ENCODE assay signal across 8 mouse cellular contexts in genomic region chr9:36916362-36916761, GRCm38 (mm10).
DNase-seq lines count a peak whose midpoint lies in the region; ATAC-seq and TF ChIP-seq lines count a peak whose summit lies in the region.

No protein-coding gene starts in this region.

- no peak overlapping the region for H3K27ac ChIP-seq in ES-Bruce4 (ENCODE audit: insufficient read depth, low read length)
- no peak overlapping the region for H3K27ac ChIP-seq in forebrain, embryonic 15.5 days (replicated peaks)
- no peak overlapping the region; the same call in 1 of the 2 replicates for H3K27ac ChIP-seq in olfactory bulb, adult 2 months (ENCODE audit: insufficient read depth, low read depth, low read length)

- no peak overlapping the region for H3K4me3 ChIP-seq in ES-Bruce4 (ENCODE audit: low read depth, low read length)
- H3K4me3 ChIP-seq in forebrain, embryonic 15.5 days: no peak overlapping the region
- H3K4me3 ChIP-seq in lung, adult 2 months (replicated peaks; ENCODE audit: extremely low read depth, low read depth, low read length): no peak overlapping the region
- no peak overlapping the region for H3K4me3 ChIP-seq in olfactory bulb, adult 2 months (ENCODE audit: insufficient read depth, low read depth, low read length)

- TF ChIP-seq CTCF in ES-Bruce4 (IDR thresholded peaks at IDR 0.05; ENCODE audit: low read depth, low read length): peak; percentile 95
- peak; percentile 95 for TF ChIP-seq CTCF in lung, adult 2 months (IDR thresholded peaks at IDR 0.05; ENCODE audit: insufficient read depth, low read length)
- TF ChIP-seq CTCF in olfactory bulb, adult 2 months (IDR thresholded peaks at IDR 0.05; ENCODE audit: insufficient read depth, low read depth, low read length): peak; percentile 84

- H3K4me2 ChIP-seq in forebrain, embryonic 15.5 days (replicated peaks): no peak overlapping the region

- peak; percentile 79 to 84 for DNase-seq in heart, postnatal 14 days
- DNase-seq in kidney, postnatal 4 days: peak; percentile 87 to 89
- DNase-seq in lung, adult 2 months: peak; percentile 67
- DNase-seq in thymus, postnatal 10 days (ENCODE audit: low spot score in 2 of 2): peak; percentile 8 to 41

- H3K36me3 ChIP-seq in ES-Bruce4 (ENCODE audit: control insufficient read depth, insufficient read depth, low read length, poor library complexity, severe bottlenecking): no peaks in the 10 kb centered on the region
- H3K36me3 ChIP-seq in forebrain, embryonic 15.5 days: no peaks in the 10 kb centered on the region

- whole genome bisulfite sequencing in forebrain, embryonic 15.5 days: 2% methylated on average over 6 of the region's 6 CpGs
- WGBS in lung, adult 2 months: 3% methylated on average over 6 of the region's 6 CpGs
- 7% methylated on average over 6 of the region's 6 CpGs for WGBS in olfactory bulb, adult 2 months

- intact Hi-C loops in heart, postnatal 14 days (cut with DNase I): loop anchor here (2.0 to 5.0 kb wide), 3 partner anchors 52 to 314 kb away; partner anchors contain the start of gene Pknox2

- TF ChIP-seq POLR2A in ES-Bruce4 (IDR thresholded peaks at IDR 0.05; ENCODE audit: insufficient read depth, low read length): no peak
- no peak for TF ChIP-seq POLR2A in lung, adult 2 months (IDR thresholded peaks at IDR 0.05; ENCODE audit: borderline replicate concordance, extremely low read depth, low read depth, low read length)
- TF ChIP-seq POLR2A in olfactory bulb, adult 2 months (IDR thresholded peaks at IDR 0.05; ENCODE audit: insufficient read depth, low read depth, low read length): no peak

- peaks cover 4% of the 10 kb centered on the region for H3K4me1 ChIP-seq in ES-Bruce4 (ENCODE audit: control insufficient read depth, insufficient read depth, low read length)
- peaks cover 8% of the 10 kb centered on the region; the same call in 1 of the 2 replicates for H3K4me1 ChIP-seq in forebrain, embryonic 15.5 days
- H3K4me1 ChIP-seq in lung, adult 2 months (ENCODE audit: control insufficient read depth, insufficient read depth, low read length): 0 out of 2 replicates have a peak, but pooled peaks cover 3% of the 10 kb centered on the region
- peaks cover 24% of the 10 kb centered on the region for H3K4me1 ChIP-seq in olfactory bulb, adult 2 months (ENCODE audit: control insufficient read depth, insufficient read depth, low read length)

- no peak overlapping the region for H3K9ac ChIP-seq in ES-Bruce4 (ENCODE audit: low read depth, poor library complexity, severe bottlenecking)
- H3K9ac ChIP-seq in forebrain, embryonic 15.5 days (replicated peaks): no peak overlapping the region

- no peaks in the 10 kb centered on the region for H3K9me3 ChIP-seq in ES-Bruce4 (replicated peaks; ENCODE audit: control insufficient read depth, insufficient read depth, low read length, poor library complexity, severe bottlenecking)
- H3K9me3 ChIP-seq in forebrain, embryonic 15.5 days: no peaks in the 10 kb centered on the region

- no peak for TF ChIP-seq EP300 in ES-Bruce4 (IDR thresholded peaks at IDR 0.05; ENCODE audit: insufficient read depth, low read depth, low read length)

- peak; percentile 85 for ATAC-seq in cerebellum, adult (ENCODE audit: insufficient number of reproducible peaks, low FRiP score, low TSS enrichment)
- ATAC-seq in forebrain, embryonic 15.5 days (replicated peaks): peak; percentile 74

- H3K27me3 ChIP-seq in ES-Bruce4 (ENCODE audit: control insufficient read depth, insufficient read depth, low read length, poor library complexity, severe bottlenecking): no peaks in the 10 kb centered on the region
- no peaks in the 10 kb centered on the region for H3K27me3 ChIP-seq in forebrain, embryonic 15.5 days

Comparison
In these comparisons a context has a peak if more than half of its experiments do, and no peak if none do; other contexts are left out.
1. DNase-seq: peak in every context shown above with its lines; median percentile 88 in kidney, postnatal 4 days; 82 in heart, postnatal 14 days; 67 in lung, adult 2 months; 24 in thymus, postnatal 10 days.